Mouse (Mus musculus) frontal cortex, postnatal 25 days (tissue): ENCODE results near the gene Tbcb.
A peak's percentile ranks its signal among the peaks of the same experiment; 100 is the strongest.
"Not testable (repeated sequence)": the region's sequence is repeated elsewhere in the genome, so short reads cannot be mapped to it uniquely, and the experiment has no call there.

ENCODE experiments used
- DNase-seq, 2 experiments: peaks; one replicate each; pipeline ENCODE4 v3.0.0; 2022; ENCODE audit warnings: low spot score in 2 of 2

Tbcb gene

DNA sequence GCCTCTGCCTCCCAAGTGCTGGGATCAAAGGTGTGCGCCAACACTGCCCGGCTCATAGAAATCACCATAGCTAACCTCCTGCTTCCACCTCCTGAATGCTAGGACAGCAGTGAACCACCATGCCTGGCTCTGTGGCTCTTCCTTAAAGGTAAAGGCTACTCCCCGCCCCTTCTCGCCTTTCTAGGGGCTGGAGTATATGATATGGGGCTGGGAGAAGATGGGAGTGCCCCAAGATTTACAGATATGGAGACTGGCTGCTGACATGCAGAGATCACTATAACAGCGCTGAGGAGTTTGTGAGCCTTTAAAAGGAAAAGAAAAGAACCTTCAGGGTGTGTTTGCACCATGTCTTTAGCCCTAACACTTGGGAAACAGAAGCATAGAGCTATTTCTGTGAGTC is 9.9 kb downstream of the Tbcb start:
- DNase-seq = no peak

GRCm38 (mm10) chr7:30221433-30221832 is 10.6 kb downstream of the Tbcb start:
- DNase-seq = no peak

GRCm38 (mm10) chr7:30220008-30220356 is 12.1 kb downstream of the Tbcb start:
- no peak for DNase-seq

- no peak for DNase-seq
These were observed 12.6 kb downstream of the Tbcb start for GRCm38 (mm10) chr7:30219293-30220007.

- no peak for DNase-seq
These were observed 14.8 kb downstream of the Tbcb start for GRCm38 (mm10) chr7:30217277-30217676.

DNA sequence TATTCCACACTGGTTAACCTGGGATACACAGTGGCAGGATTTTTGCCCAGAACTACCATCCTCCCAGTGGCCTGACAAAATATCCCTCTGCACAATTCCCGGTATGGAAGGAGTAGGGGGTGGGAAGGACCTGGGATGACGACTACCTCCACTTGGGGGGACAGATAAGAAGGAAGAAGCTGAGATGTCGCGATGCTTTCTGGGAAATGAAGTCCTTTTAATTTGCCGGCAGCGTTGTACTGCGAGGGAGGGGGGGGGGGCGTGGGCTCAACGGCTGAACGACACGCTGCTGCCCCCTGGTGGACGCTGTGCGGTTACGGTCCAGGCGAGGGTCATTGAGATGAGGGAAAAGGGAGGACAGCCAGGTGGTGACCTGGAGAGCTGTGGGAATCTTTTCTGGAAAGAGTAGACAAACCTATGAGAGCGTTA is 15.3 kb downstream of the Tbcb start:
- DNase-seq = peak in 1 of 2 experiments; percentile 50

- DNase-seq = no peak
These were observed 16.2 kb downstream of the Tbcb start for GRCm38 (mm10) chr7:30215875-30216274.

- no peak for DNase-seq
These were observed 18.2 kb downstream of the Tbcb start for GRCm38 (mm10) chr7:30213881-30214280.

DNA sequence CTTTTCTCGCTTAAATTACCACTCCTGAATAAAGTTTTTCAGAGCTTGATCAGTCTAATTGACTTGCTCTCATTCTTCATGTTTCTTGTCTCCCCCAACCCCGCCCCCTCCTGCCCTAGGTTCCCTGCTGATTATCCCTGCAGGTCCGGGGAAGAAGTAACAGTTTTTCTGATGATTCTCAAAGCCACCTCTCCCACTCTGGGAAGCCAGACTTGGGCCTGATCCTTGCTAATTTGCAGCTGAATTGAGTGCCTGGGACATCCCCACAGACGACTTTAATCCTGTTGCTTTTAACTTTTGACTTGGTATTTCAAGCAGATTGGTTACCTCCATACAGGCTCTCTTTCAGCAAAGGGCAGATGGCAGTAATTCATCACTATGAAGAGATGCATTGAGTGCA is 21.0 kb downstream of the Tbcb start:
- no peak for DNase-seq

GRCm38 (mm10) chr7:30206364-30206763 is 25.7 kb downstream of the Tbcb start:
- not testable (repeated sequence) for DNase-seq

DNA sequence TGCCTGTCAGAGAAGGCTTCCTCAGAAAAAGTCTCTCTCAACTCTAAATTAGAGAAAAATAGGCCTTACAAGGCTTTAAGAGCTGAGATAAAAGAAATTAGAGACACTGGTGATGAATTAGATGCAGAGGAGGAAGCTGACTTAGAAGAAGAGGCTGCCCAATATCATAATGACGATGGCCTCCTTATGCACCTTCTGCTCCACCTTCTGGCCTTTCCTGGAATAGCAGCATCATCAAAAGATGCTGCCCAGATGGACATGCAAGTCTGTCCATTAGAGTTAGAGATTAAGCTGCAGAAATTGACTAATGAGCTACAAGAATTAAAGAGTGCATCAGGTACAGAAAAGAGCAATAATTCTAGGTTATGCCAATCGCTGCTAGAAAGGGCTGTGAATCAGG is 26.7 kb downstream of the Tbcb start:
- peak in 1 of 2 experiments; percentile 43 for DNase-seq

- DNase-seq = no peak
These were observed 27.7 kb downstream of the Tbcb start for GRCm38 (mm10) chr7:30204380-30204779.

DNA sequence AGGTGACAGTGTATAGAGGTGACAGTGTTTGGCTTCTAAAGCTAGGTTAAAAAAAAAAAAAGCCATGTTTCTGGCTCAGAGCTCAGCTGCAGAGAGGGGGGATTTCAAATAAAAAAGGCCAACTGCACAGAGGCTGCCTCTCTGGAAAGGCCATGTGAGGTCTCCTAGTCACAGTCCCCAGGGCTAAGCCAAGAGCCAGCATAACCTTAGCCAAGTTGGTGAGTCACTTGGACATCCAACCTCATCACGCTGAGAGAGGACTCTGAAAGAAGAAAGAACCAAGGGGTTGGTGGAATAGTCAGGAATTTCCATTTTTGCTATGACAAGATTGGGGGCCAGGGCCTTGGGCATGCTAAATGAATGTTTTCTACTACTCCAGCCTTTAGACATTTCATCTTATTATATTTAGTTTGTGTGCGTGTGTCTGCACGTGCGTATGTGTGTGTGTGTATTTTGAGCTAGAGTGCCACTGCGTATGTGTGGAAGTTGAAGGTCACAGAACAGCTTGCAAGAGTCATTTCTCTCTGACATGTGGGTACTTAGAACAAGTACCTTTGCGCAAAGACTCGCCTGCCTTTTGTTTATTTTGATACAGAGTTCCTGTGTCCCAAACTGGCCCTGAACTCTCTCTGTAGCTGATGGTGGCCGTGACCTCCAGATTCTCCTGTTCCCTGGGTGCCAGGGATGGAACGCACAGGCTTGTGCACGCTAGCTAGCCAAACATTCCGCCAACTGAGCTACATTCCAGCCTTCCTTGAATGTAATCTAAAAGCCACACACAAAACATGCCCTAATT is 29.0 kb downstream of the Tbcb start:
- no peak for DNase-seq

- not testable (repeated sequence) for DNase-seq
These were observed 31.4 kb downstream of the Tbcb start for GRCm38 (mm10) chr7:30200661-30201060.

DNA sequence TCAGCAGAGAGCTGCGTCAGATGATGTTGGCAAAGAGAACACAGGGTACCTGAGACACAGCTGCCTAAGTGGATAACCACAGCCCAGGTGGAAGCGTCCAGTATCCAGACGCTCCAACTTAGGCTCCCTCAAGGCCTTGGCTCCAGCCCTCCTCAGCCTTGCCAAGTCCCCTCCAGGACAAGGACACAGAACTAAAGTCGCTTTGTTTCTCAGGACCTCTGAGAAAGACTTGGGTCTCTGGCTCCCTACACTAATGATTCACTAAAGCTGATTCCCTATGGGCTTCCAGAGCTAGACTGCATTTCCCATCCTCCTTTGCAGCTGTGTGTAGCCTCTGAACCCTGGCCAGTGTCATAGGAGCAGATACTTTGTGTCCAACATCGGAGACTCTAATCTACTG is 31.9 kb downstream of the Tbcb start:
- DNase-seq = no peak

GRCm38 (mm10) chr7:30199498-30200139 is 32.5 kb downstream of the Tbcb start:
- DNase-seq = no peak

- DNase-seq = peak in 1 of 2 experiments; percentile 47
These were observed 33.5 kb downstream of the Tbcb start, which contains the start of gene Capns1 for GRCm38 (mm10) chr7:30198481-30198971. TSS of gene Capns1 (minus strand) at chr7:30198811.

- DNase-seq = no peak
These were observed 34.4 kb downstream of the Tbcb start for GRCm38 (mm10) chr7:30197592-30198129.

DNA sequence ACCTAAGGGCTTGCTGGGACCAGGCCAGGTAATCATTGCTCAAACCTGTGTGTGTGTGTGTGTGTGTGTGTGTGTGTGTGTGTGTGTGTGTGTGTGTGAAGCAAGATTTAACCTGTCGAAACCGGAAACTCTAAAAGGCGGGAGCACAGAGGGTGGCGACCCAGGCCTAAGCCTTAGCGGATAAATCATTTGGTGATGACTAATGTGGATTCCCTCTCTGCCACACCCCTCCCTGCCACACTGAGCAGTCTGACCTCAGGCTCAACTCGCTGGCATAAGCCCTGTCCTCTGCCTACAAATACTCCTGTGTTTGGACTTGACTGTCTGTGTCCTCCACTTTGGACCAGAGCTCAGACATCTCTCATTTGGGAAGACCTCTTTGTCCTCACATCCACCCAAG is 35.9 kb downstream of the Tbcb start:
- DNase-seq = no peak

DNA sequence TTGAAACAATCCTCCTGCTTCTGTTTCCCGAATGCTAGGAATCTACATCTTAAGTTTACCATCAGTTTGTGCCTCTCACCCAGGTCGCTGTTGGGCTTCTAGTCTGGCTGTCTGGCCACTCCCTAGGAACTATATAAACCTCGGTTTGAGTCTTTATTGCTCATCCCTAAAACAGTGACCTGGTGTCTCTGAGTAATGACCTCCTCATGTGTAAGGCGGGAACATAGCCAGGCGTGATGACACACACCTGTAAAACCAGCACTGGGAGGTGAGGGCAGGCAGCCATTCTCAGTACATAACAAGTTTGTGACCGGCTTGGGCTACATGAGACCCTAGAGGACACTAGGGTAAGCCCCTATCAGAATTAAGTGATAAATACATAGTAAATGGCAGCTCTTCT is 36.6 kb downstream of the Tbcb start:
- no peak for DNase-seq

- DNase-seq = peak; percentile 83 to 92
These were observed 37.2 kb downstream of the Tbcb start for GRCm38 (mm10) chr7:30194884-30195283.
